Mouse (Mus musculus): Measurements from ENCODE around the gene Col11a2.

Col11a2 gene

DNA sequence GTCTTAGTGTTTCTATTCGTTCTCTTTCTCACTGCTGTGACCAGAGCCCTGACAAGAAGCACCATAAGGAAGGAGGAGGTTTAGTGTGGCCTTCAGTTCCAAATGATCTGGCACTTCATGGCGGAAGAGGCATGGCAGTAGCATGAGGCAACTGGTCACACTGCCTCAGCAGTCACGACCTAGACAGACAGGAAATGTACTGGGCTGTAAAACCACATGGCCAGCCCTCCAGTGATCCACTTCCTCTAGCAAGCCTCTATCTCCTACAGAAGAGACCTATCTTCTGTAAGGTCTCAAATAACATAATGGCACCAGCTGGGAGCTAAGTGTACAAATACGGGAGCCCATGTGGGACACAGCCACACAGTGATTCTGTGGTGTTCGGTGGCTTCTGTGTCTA, 32.9 kb downstream of the Col11a2 start:
- DNase-seq, result no peak

GRCm38 (mm10) chr17:34075271-34075670, 36.0 kb downstream of the Col11a2 start:
- peak; percentile 85 for DNase-seq

- DNase-seq, result peak; percentile 83
Measured at GRCm38 (mm10) chr17:34077549-34077948, 38.3 kb downstream of the Col11a2 start.

DNA sequence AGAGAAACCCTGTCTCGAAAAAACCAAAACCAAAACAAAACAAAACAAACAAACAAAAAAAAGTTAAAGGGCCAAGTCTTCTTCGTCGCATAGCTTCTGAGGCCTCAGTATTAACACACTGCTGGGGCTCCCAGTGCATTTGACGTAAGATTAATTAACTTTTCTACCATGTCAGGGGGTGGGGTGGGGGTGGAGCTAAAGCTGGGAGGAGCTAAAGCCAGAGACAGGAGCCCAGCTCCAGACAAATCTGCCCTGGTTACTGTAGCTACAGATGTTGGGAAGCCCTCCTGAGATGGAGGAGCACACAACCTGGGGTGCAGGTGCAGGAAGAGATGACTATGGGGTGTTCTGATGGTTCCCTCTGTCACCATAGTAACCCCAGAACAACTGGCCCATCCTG, 38.9 kb downstream of the Col11a2 start:
- no peak for DNase-seq

- no peak for DNase-seq
Measured at GRCm38 (mm10) chr17:34079002-34079401, 39.8 kb downstream of the Col11a2 start.

- peak; percentile 28 for DNase-seq
Measured at GRCm38 (mm10) chr17:34079621-34080020, 40.4 kb downstream of the Col11a2 start.

- no peak for DNase-seq
Measured at GRCm38 (mm10) chr17:34083104-34083503, 43.9 kb downstream of the Col11a2 start.

- DNase-seq, result no peak
Measured at GRCm38 (mm10) chr17:34087386-34087785, 48.1 kb downstream of the Col11a2 start.

GRCm38 (mm10) chr17:34088124-34088523, 48.9 kb downstream of the Col11a2 start:
- DNase-seq, result no peak

DNA sequence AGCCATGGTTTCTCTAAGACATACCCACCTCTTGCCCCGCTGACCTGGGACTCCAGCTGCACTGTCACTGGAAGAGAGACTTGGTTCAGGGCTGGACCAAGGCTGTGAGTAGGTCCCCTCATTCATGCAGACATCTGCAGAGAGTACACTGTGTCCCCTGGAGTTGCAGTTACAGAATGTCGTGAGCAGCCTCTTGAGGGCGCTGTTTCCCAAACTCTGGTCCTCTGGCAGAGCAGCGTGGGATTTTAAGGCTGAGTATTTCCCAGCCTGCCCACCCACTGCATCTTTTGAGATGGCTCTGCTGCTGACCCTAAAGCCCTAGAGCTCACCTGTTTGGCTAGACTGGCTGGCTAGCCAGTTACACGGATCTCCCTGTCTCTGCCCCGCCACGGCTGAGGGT, 51.7 kb downstream of the Col11a2 start:
- no peak for DNase-seq

DNA sequence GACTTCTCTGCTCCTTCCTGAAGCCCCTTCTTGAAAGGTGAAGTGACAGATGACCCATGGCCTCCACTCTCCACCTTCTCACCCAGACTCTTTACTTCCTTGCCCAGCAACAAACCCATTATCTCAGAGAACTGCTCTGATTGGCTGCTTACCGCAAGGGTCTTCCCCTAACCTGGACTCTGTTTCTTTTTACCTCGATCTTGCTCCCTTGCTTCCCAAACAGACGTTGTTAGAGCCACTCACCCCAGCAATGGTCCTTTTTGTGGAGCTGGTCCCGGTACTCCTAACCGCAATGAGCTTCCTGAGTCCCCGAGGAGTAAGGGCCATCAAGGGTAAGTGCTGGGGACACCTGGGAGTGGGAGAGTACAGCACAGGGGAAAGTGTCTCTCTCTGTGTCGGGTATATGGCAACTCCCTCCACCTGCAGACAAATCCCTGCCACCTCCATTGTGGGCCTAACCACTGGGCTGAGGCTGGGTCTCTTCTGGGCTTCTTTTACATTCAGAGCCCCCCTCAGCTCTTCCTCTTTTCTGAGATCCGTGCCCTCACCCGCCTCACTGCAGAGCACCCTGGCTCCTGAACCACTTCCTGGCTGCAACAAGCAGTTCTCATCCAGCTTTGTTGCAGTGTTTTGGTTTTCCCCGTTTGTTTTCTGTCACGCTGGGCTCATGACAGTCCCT, 53.1 kb downstream of the Col11a2 start, which contains the start of gene H2-Oa:
Gene H2-Oa, plus strand, starts transcription at position 144 of the 679 bp plus-strand sequence.
- DNase-seq, result no peak

GRCm38 (mm10) chr17:34093199-34093874, 54.1 kb downstream of the Col11a2 start:
- no peak for DNase-seq

DNA sequence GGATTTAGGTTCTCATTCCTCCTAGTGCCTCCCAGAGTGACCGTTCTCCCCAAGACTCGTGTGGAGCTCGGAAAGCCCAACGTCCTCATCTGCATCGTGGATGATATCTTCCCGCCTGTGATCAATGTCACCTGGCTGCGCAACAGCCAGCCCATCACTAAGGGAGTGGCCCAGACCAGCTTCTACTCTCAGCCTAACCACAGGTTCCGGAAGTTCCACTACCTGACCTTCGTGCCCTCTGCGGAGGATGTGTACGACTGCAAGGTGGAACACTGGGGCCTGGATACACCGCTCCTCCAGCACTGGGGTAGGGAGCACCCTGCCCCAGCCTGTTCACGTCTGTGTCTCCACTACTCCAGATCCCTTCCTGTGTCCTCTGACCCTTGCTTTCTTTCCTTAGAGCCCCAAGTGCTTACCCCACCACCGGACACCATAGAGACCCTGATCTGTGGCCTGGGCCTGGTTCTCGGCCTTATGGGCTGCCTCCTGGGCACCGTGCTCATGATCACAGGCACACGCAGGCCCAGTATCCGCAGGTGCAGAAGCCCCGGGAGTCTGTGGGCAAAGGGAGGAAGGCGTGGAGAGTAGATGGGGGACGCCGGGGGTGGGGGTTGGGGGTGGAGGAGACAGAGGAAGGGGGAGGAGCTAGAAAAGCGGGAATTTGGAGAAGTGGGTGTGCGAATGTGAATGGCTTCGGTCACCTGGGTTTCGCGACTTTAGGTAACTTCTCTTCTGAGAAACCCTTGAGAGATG, 55.2 kb downstream of the Col11a2 start:
- DNase-seq, result no peak

GRCm38 (mm10) chr17:34096497-34097010, 57.3 kb downstream of the Col11a2 start:
- no peak for DNase-seq

DNA sequence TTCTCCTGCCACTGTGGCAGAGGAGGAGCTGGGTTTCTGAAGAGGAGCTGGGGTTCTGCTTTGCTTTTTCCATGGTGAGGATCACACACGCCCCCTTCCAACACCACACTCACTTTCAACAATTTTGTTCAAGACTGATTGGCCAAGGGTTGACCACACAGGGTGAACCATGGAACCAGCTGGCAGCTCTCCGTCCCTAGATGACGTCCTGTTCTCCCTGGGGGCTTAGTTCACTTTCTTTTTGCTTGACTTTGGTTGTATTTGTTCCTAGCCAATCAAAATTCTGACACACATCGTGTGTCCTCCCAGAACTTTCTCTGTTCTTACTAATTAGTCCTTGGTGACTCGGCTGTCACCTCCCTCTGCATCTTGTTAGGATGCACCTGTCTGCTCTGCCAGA, 58.0 kb downstream of the Col11a2 start:
- DNase-seq, result no peak

DNA sequence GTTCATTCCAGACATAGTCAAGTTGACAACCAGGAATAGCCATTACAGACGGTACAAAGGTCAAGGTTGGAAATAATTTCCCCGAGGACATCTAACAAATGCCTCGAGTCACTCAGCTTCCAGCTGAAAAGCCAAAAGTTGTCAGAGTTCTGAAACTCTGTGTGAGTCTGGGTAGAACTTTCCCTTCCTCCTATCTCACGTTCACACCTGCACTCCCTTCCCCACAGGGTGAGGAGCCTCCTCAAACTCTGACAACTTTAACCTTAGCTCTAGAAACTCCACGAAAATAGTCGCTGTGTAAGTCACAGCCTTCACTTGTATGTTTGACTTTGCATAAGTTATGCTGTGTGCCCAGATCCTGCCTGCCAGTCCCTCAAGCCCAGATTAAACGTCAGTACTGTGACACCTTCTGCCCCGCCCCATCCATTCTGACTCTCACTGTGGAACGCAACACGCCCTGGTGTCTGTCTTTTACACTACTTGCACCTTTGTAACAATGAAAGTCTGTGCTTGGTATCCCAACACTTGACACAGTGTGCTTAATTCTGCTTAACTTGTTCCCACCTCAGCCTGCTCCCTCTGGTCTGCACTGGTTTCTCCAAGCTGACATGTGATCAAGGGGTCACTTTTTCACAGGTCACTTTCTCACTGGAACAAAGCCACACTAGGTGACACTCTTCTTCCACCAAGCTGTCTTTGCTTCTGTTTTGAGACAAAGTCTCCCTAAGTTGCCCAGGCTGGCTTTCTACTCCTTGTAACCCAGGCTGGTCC, 59.7 kb downstream of the Col11a2 start:
- no peak for DNase-seq

DNA sequence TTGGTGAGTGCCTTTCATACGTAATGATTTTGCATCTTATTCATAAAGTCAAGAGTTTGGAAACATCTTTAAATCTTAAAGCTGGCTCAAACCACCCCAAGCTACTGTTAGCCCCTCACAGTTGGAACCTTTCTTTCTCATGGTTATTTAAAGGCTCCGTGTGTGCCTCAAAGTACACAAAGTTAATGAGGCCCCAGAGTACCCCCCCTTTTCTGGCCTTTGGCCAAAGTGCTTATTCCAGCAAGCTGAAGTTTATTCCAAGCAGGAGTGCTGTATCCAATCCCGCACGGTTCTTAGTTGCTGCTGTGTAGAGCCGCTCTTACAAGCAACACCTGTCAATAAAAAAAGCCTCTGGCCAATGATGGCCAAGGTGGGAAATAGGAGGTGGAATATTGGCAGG, 60.3 kb downstream of the Col11a2 start:
- DNase-seq, result no peak

- no peak for DNase-seq
Measured at GRCm38 (mm10) chr17:34101185-34101584, 61.9 kb downstream of the Col11a2 start.

DNA sequence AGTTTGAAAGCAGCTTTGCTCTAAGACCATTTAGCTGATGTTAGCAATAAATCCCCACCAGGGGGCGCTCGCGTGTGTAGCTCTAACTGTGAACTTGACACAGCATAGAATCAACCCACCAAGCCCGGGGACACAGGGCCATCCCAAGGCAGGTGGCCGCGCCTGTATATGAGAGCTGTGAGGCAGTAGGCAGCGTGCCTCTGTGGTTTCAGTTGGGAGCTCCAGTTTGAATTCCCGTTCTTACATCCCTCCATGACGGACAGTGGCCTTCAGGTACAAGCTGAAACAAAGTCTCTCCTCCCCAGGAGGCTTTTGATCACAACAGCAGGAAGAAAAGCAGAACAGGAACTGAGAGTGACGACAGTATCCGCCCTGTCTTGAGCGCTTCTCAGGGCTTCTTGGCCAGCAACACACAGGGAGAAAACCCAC, 62.4 kb downstream of the Col11a2 start:
- peak; percentile 98 for DNase-seq

- no peak for DNase-seq
Measured at GRCm38 (mm10) chr17:34102831-34103230, 63.6 kb downstream of the Col11a2 start.

GRCm38 (mm10) chr17:34104804-34105203, 65.6 kb downstream of the Col11a2 start:
- DNase-seq, result no peak

DNA sequence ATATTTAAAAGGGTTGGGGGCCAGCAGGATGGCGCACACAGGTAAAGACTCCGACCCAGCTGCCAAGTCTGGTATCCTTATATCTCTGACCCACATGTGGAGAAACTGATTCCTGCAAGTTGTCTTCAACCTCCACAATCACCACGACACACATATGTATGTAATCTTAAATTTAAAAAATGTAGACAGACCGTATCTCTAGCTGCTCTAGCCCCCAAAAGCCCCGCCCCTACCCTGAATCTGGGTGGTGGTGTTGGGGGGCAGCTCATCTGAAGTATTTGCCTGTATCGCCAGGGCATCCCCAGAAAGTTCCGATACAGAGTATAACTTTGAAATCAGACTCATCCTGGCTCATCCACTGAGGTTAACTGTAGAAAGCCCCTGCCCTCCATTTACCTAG, 67.3 kb downstream of the Col11a2 start:
- DNase-seq, result no peak
